Mouse (Mus musculus): Measurements from ENCODE around the gene Mrrf.

DNA sequence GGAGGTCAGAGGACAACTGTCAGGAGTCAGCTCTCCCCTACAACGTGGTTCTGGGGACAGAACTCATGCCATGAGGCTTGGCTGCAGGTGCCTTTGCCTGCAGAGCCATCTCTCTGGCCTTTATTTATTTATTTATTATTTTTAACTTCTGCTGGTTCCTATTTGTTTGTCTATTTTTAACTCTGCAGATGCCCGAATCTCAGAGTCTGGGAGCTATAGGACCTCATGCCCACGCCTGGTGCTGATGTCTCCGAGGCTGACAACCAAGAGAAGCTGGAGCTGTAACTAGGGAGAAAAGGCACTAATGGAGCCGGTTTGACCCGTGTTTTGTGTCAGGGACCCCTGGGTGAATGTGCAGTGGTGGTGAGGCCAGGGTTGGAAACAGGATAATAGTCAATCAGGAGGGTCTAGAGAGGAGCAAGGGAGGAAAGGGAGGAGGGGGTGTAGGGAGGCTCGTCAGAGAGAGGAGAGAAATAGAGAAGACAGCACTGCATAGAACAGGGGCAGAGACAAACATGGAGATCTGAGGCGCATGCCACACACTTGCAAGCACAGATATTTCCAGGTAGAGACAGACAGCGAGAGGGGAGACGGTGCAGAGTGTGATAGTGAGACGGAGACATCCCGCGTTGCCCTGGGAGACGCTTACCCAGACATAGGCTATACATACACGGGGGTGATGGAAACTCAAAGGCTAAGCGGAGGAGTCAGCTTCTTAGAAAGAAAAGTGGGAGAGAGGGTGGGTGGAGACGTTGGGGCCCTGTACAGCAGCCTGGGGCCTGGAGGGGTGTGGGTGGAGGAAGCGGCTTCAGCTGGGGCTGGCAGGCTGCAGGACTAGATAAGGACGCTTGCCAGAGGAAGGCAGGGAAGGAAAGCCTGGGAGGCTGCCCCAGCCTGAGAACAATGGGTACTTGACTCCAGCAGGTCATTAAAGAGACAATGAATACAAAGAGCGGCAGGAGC is 62.0 kb downstream of the Mrrf start:
- TF ChIP-seq CTCF (IDR thresholded peaks at IDR 0.05; ENCODE audit: borderline replicate concordance, extremely low read depth, insufficient read depth, insufficient read length) = no peak
- no peak for TF ChIP-seq POLR2A (IDR thresholded peaks at IDR 0.05; ENCODE audit: borderline replicate concordance, extremely low read depth, insufficient read depth, insufficient read length, poor library complexity, severe bottlenecking)
